Mouse (Mus musculus) gastrocnemius, adult 2 months (tissue): ENCODE results near the gene Kmt2b. TPM values are rescaled to one million over a fixed set of nuclear protein-coding genes. Genes with fewer than 3 reads are reported as not detected.
A peak's percentile ranks its signal among the peaks of the same experiment; 100 is the strongest.

ENCODE experiments used
- DNase-seq: peaks from one replicate; pipeline ENCODE4 v3.0.0; 2022
- H3K27ac ChIP-seq: fragments of 200-600 bp; 2 replicates; pipeline ENCODE4 v1.8.1; 2022; ENCODE audit warnings: mild to moderate bottlenecking
- H3K4me3 ChIP-seq: fragments of 200-600 bp; 2 replicates; pipeline ENCODE4 v1.8.1; 2022; ENCODE audit warnings: mild to moderate bottlenecking, moderate library complexity
- CTCF ChIP-seq: fragments of 200-600 bp; IDR thresholded peaks from 2 replicates; pipeline ENCODE4 v1.8.1; 2022; ENCODE audit warnings: antibody characterized with exemption, mild to moderate bottlenecking, moderate library complexity
- intact Hi-C: fragments of 180-260 bp; cut with DNase I; formaldehyde crosslinking; loops from one replicate; pipeline ENCODE4 v1.15.1; 2025
- long read RNA-seq, 2 experiments: library from polyadenylated mRNA; stranded (forward); transcript quantifications; one replicate each; pipeline ENCODE4 v2.0.0; 2021
- total RNA-seq, 2 experiments: library from RNA; stranded (reverse); gene quantifications; 2 replicates each; pipeline ENCODE4 v1.2.3; 2021

The Kmt2b gene
- total RNA-seq, result 10 to 100 TPM; 13.3 to 16.3 TPM
- long read RNA-seq, experiment 1, partial matches to known transcripts, result 7 of 9 reads
- long read RNA-seq, experiment 1, other reads (novel, unspliced or antisense), result 2 of 9 reads
- long read RNA-seq, experiment 2, full-length matches to known transcripts, result 1 of 9 reads
- long read RNA-seq, experiment 2, partial matches to known transcripts, result 5 of 9 reads
- long read RNA-seq, experiment 2, other reads (novel, unspliced or antisense), result 3 of 9 reads

GRCm38 (mm10) chr7:30588676-30589434 is at the start of gene Kmt2b:
Kmt2b (minus strand) TSS chr7:30588726.
- TF ChIP-seq CTCF, result no peak
- Histone ChIP-seq H3K27ac (peak within 1 kb of the TSS; percentile 97), H3K4me3 (peak within 1 kb of the TSS; percentile 98)
- DNase-seq, result peak; percentile 99
- intact Hi-C loops, result loop anchor here (1.0 to 2.0 kb wide), 2 partner anchors 24 to 34 kb away; no protein-coding TSS in a partner anchor

- TF ChIP-seq CTCF, result no peak
- intact Hi-C loops, result no loop called here
- Histone ChIP-seq H3K4me3 (no peak overlapping the region), H3K27ac (no peak overlapping the region)
- no peak for DNase-seq
Measured at GRCm38 (mm10) chr7:30636395-30636794, 47.9 kb upstream of the Kmt2b start.

GRCm38 (mm10) chr7:30635752-30636151 is 47.2 kb upstream of the Kmt2b start, which contains the start of gene Etv2:
Etv2 (minus strand) TSS chr7:30635852.
- H3K4me3 ChIP-seq, result no peak within 1 kb of the TSS
- no peak for DNase-seq
- intact Hi-C loops, result no loop called here
- TF ChIP-seq CTCF, result no peak
- no peak within 1 kb of the TSS for H3K27ac ChIP-seq

- no peak overlapping the region for H3K4me3 ChIP-seq
- no peak overlapping the region for H3K27ac ChIP-seq
- peak; percentile 39 for DNase-seq
- intact Hi-C loops, result no loop called here
- TF ChIP-seq CTCF, result peak; percentile 42
Measured at GRCm38 (mm10) chr7:30634621-30635020, 46.1 kb upstream of the Kmt2b start.

- Histone ChIP-seq H3K4me3 (no peak overlapping the region), H3K27ac (no peak overlapping the region)
- no peak for TF ChIP-seq CTCF
- no peak for DNase-seq
- intact Hi-C loops, result no loop called here
Measured at GRCm38 (mm10) chr7:30633762-30634412, 45.4 kb upstream of the Kmt2b start.

DNA sequence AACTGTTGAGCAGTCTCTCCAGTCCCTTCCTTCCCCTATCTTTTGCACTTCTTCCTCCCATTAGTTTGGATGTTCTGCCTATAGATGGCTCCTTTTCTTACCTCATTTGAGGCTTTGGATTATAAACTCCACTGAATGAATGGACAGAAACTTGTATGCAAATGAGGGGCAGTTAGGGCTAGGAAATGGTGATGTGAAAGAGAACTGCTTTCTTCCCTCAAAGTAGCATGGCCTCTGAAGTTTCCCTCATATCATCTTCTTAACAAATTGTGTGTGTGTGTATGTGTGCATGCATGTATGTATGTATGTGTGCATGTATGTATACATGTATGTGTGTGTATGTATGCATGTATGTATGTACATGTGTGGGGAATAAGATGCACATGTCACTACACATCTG is 40.5 kb upstream of the Kmt2b start:
- H3K27ac ChIP-seq, result no peak overlapping the region
- intact Hi-C loops, result loop anchor here (10.0 kb wide), 1 partner anchor 326 kb away; the partner anchor contains the start of gene Usf2

GRCm38 (mm10) chr7:30626647-30627046 is 38.1 kb upstream of the Kmt2b start:
- no peak overlapping the region; the same call in 1 of the 2 replicates for H3K4me3 ChIP-seq
- intact Hi-C loops, result loop anchor here (10.0 kb wide), 1 partner anchor 328 kb away; the partner anchor contains the start of gene Usf2
- no peak for DNase-seq

More for the DNA sequence above, 40.5 kb upstream of the Kmt2b start:
- TF ChIP-seq CTCF, result no peak
- no peak overlapping the region for H3K4me3 ChIP-seq
- DNase-seq, result no peak

GRCm38 (mm10) chr7:30625530-30626384 is 37.2 kb upstream of the Kmt2b start, which contains the start of gene Cox6b1:
Cox6b1 (minus strand) TSS chr7:30626151.
- DNase-seq, result peak; percentile 92
- Histone ChIP-seq H3K27ac (peak within 1 kb of the TSS; percentile 92), H3K4me3 (peak within 1 kb of the TSS; percentile 89)
- no peak for TF ChIP-seq CTCF
- intact Hi-C loops, result loop anchor here (10.0 kb wide), 1 partner anchor 329 kb away; the partner anchor contains the start of gene Usf2

More at GRCm38 (mm10) chr7:30626647-30627046, 38.1 kb upstream of the Kmt2b start:
- H3K27ac ChIP-seq, result peak overlapping the region; percentile 92
- TF ChIP-seq CTCF, result no peak

DNA sequence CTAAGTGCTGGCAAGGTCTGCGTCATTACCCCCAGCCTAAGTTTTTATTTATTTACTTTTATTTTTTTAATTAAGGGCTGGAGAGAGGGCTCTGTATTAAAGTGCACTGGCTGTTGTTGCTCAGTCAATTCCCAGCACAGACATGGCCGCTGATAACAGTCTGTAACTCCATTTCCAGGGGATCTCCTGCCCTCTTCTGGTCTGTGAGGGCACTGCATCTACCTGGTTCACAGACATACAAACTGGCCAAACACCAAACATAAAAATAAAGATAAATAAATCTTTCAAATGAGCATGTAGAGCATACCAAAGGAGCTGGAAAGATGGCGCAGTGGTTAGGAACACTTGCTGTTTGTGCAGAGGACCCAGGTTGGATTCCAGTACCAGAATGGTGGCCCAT is 30.7 kb upstream of the Kmt2b start:
- Histone ChIP-seq H3K4me3 (no peak overlapping the region), H3K27ac (no peak overlapping the region)
- DNase-seq, result peak; percentile 34
- peak; percentile 68 for TF ChIP-seq CTCF
- intact Hi-C loops, result no loop called here

DNA sequence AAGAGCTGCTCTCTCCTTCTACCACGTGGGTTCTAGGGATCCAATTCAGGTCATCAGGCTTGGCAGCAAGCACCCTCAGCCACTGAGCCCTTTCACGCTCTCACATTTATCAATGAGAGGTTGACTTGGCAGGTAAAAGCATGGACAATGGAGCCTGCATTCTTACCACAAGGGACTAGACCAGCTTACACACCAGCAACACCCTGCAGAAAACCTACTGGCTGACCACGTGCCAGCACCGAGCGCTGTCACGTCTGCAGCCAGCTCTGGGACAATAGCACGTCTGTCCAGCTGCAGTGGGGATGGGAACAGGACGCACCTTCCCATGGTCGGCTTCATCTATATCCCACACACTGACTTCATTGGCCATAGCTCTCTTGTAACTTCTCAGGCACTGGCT is 30.1 kb upstream of the Kmt2b start:
- H3K27ac ChIP-seq, result no peak overlapping the region
- no peak overlapping the region for H3K4me3 ChIP-seq
- intact Hi-C loops, result no loop called here
- DNase-seq, result no peak
- no peak for TF ChIP-seq CTCF

DNA sequence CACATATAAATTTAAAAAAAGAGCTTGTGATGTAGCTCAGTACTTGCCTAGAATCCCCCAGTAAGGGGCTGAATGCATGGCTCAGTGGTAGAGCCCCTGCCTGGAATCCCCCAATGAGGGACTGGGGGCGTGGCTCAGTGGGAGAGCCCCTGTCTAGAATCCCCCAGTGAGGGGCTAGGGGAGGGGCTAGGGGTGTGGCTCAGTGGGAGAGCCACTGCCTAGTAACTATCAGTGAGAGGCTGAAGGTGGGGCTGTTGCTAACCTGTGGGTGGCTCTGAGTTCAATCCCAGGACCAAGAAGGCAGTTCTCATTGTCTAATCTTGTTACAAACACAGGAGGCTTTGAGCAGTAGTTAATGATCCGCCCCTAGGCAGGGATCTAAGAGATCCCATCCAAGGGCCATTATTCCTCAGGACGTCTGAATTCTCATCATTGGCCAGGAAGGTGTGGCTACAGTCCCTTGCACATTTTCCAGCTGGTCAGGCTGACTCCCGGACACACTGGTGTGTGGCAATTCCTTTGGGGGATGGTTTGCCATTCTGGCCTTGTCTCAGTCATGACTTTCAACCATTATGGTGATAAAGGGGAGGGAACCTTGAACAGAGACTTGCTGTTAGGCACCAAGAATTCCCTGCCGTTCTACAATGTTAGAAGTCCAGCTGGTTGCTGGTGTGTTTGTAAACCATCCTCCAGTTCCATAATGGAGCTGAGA is 26.7 kb upstream of the Kmt2b start:
- no peak overlapping the region for H3K27ac ChIP-seq
- H3K4me3 ChIP-seq, result no peak overlapping the region
- no peak for TF ChIP-seq CTCF
- intact Hi-C loops, result no loop called here
- no peak for DNase-seq
